Mouse (Mus musculus): Measurements from ENCODE around the gene Mtor. TPM values are rescaled to one million over a fixed set of nuclear protein-coding genes. Genes with fewer than 3 reads are reported as not detected.

The Mtor gene
- polyA plus RNA-seq, 1 experiment from 2014 or later = 22.6 TPM

DNA sequence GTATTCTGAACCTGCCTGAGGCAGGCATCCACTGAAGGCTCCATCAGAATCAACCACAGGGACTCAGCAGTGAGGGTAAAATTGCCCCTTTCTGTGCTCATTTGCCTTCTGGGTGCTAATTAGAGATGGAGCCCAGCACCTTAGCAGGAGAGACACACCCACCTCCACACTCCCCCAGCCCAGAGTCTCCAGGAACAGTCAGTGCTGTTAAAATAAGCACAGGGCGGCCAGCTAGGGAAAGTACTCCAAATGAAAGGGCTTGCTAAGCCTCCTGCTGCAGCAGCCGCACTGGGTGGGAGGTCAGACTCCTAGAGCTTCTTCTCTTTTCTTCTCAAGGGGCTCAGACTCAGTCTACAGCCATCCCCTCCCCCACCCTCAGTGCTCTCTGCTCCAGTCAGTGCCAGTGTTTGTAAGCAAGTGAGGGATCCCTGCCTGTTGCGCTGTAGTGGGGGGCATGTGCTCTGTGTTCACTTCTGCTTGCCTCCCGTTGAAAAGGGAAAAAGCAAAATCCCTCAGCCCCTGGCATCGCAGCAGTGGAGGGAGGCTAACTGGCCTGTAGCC is 69.9 kb downstream of the Mtor start:
- H3K27me3 ChIP-seq = no peaks in the 10 kb centered on the region
- no peak overlapping the region for H3K9ac ChIP-seq (replicated peaks)
- no peak overlapping the region for H3K4me2 ChIP-seq (replicated peaks)
- no peak for ATAC-seq (replicated peaks)
- WGBS = 7% methylated on average over 5 of the region's 5 CpGs
- peaks cover 9% of the 10 kb centered on the region for H3K4me1 ChIP-seq
- H3K9me3 ChIP-seq = no peaks in the 10 kb centered on the region
- H3K27ac ChIP-seq (replicated peaks) = peak overlapping the region; percentile 32; the same call in 1 of the 2 replicates
- H3K36me3 ChIP-seq = peaks cover 66% of the 10 kb centered on the region
- H3K4me3 ChIP-seq = no peak overlapping the region

DNA sequence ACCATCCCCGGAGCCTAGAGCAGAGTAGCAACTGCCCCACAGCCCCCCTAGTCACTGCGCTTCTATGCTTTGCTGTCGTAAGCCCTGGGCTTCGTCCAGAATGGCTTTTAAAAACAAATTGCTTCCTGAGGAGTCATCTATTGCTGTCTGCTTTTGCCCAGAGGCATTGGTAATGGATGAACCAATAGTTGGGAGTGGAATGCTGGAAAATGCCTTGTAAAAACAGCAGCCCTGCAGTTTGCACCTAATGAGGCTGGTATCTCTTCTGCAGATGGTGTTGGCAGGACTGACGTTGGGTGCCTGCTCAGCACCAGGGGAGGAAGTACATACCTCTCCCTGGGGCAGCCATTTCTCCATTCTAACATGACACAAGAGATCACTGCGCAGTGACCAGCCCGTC is 75.1 kb downstream of the Mtor start:
- Histone ChIP-seq H3K4me3 (no peak overlapping the region), H3K9ac (replicated peaks) (no peak overlapping the region), H3K27me3 (no peaks in the 10 kb centered on the region), H3K4me2 (replicated peaks) (no peak overlapping the region), H3K4me1 (peaks cover 3% of the 10 kb centered on the region; the same call in 1 of the 2 replicates), H3K27ac (replicated peaks) (no peak overlapping the region), H3K36me3 (peaks cover 75% of the 10 kb centered on the region), H3K9me3 (no peaks in the 10 kb centered on the region)
- no peak for ATAC-seq (replicated peaks)
- WGBS = 85% methylated on average over 7 of the region's 7 CpGs

DNA sequence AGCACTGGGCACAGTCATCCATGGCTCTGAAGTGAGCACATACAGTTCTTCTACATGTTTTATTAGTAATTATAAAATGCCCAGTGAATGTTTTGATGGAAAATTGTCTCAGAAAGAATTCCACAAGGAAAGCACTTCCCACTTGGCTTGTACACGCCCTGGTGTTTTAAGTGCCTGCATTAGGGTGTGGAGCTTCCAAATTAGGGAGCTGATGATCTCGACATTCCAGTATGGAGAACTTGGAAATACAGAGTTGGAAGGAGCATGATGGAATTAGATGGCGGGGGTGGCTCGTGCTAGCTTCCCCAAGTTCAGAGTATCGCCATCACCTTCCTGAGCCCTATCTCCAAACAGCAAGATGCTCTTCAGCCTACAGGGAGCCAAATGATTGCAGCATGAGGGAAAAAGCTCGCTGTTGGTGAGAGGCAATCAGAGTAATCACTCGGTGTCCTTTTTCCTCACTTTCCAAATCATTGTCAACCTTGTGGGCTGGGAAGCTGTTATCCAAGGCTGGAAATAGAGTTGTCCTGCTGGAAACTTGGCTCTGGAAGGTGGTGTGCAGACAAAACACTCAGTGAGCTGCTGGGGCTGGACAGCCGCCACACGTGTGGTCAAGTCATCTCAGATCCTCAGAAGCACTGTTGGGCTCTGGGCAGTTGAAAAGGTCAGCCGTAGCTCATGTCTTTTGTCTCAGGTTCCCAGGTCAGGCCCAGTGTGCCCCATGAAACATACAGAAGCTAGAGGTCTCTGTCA is 78.9 kb downstream of the Mtor start:
- Histone ChIP-seq H3K9ac (replicated peaks) (no peak overlapping the region), H3K4me1 (no peaks in the 10 kb centered on the region)

DNA sequence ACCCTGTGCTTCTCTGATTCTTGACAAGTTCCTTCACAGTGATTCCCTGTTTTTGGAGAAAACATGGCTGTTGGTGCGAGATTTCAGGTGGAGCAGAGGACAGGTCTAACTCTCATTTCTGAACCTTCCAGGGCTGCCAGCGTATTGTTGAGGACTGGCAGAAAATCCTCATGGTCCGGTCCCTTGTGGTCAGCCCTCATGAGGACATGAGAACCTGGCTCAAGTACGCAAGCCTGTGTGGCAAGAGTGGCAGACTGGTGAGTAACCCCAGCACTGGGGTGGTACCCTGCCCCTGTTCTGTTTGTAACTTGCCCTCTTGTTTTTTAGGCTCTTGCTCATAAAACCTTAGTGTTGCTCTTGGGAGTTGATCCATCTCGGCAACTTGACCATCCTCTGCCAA is 81.9 kb downstream of the Mtor start:
- no peak overlapping the region for H3K4me3 ChIP-seq
- H3K4me2 ChIP-seq (replicated peaks) = no peak overlapping the region
- peaks cover 84% of the 10 kb centered on the region for H3K36me3 ChIP-seq
- ATAC-seq (replicated peaks) = no peak
- WGBS = 92% methylated on average over 5 of the region's 5 CpGs
- H3K4me1 ChIP-seq = peaks cover 7% of the 10 kb centered on the region
- H3K27ac ChIP-seq (replicated peaks) = no peak overlapping the region
- no peaks in the 10 kb centered on the region for H3K9me3 ChIP-seq
- no peaks in the 10 kb centered on the region for H3K27me3 ChIP-seq
- H3K9ac ChIP-seq (replicated peaks) = no peak overlapping the region

More for the DNA sequence above, 78.9 kb downstream of the Mtor start:
- H3K4me2 ChIP-seq (replicated peaks) = no peak overlapping the region
- WGBS = 90% methylated on average over 10 of the region's 10 CpGs
- H3K36me3 ChIP-seq = peaks cover 86% of the 10 kb centered on the region
- H3K27ac ChIP-seq (replicated peaks) = no peak overlapping the region
- ATAC-seq (replicated peaks) = no peak
- no peaks in the 10 kb centered on the region for H3K27me3 ChIP-seq
- H3K9me3 ChIP-seq = no peaks in the 10 kb centered on the region
- H3K4me3 ChIP-seq = no peak overlapping the region

DNA sequence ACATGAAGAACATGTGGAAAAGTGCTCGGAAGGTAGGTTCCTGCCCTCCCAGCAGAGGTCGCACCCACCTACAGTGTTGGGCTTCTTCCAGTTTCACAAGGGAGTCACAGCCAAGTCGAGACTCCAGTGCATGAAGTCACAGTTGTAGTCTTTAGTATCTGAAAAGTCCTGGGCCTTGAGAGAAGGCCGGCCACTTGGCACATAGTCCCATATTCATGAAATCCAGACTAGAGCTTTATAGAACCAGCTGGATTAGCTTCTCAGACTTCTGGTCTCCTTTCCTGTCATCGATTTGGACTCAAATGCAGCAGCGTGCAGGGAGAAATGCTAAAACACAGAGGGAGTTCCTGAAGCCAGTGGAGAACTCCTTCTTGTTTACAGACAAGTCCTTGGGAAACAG is 82.4 kb downstream of the Mtor start:
- Histone ChIP-seq H3K4me2 (replicated peaks) (no peak overlapping the region), H3K9ac (replicated peaks) (no peak overlapping the region), H3K4me1 (peaks cover 7% of the 10 kb centered on the region), H3K27me3 (no peaks in the 10 kb centered on the region), H3K4me3 (no peak overlapping the region), H3K36me3 (peaks cover 83% of the 10 kb centered on the region), H3K27ac (replicated peaks) (no peak overlapping the region), H3K9me3 (no peaks in the 10 kb centered on the region)
- 90% methylated on average over 6 of the region's 6 CpGs for WGBS
- ATAC-seq (replicated peaks) = no peak

DNA sequence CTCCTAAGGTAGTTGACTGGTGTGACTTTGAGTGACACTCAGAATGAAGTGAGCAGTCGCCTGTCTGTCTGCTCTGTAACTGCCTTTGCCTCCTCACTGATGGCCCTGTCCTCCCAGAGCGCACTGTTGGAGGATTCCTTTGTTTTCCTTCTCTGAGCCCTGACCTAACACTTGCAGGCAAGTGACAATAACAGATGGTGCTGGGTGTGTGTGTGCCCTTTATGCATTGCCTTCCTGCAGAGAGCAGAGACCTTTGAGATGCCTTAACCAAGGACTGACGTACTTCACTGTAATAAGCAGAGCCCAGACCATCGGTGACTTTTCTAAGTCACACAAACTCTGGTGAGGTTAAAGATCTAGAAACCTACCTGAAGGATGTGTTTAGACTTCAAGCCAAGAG is 82.9 kb downstream of the Mtor start:
- no peak overlapping the region for H3K27ac ChIP-seq (replicated peaks)
- peaks cover 84% of the 10 kb centered on the region for H3K36me3 ChIP-seq
- no peaks in the 10 kb centered on the region for H3K27me3 ChIP-seq
- WGBS = 83% methylated on average over 4 of the region's 4 CpGs
- H3K4me2 ChIP-seq (replicated peaks) = no peak overlapping the region
- H3K4me1 ChIP-seq = peaks cover 7% of the 10 kb centered on the region
- no peak overlapping the region for H3K9ac ChIP-seq (replicated peaks)
- no peaks in the 10 kb centered on the region for H3K9me3 ChIP-seq
- no peak overlapping the region for H3K4me3 ChIP-seq
- ATAC-seq (replicated peaks) = no peak

DNA sequence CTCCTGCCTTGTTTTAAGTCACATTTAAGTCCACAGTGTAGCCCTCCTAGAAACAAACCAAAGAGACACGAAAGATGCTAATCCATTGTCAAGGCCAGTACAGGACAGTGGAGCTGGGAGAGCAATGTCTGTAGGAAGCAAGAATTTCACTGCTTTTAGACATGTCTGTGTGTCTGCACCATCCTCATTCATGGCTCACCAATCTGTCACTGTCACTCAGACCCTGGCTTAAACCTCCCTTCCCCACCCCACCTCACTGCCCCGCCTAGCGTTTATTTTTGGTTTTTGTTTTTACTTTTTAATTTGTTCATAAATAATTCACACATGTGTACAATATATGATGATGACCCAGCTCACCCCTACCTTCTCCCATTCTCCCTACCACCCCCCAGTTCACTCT is 84.1 kb downstream of the Mtor start:
- Histone ChIP-seq H3K4me2 (replicated peaks) (no peak overlapping the region), H3K9me3 (no peaks in the 10 kb centered on the region), H3K27ac (replicated peaks) (no peak overlapping the region), H3K9ac (replicated peaks) (no peak overlapping the region), H3K4me1 (peaks cover 7% of the 10 kb centered on the region), H3K4me3 (no peak overlapping the region), H3K36me3 (peaks cover 84% of the 10 kb centered on the region), H3K27me3 (no peaks in the 10 kb centered on the region)
- no peak for ATAC-seq (replicated peaks)
- WGBS = 89% methylated on average over 3 of the region's 3 CpGs

DNA sequence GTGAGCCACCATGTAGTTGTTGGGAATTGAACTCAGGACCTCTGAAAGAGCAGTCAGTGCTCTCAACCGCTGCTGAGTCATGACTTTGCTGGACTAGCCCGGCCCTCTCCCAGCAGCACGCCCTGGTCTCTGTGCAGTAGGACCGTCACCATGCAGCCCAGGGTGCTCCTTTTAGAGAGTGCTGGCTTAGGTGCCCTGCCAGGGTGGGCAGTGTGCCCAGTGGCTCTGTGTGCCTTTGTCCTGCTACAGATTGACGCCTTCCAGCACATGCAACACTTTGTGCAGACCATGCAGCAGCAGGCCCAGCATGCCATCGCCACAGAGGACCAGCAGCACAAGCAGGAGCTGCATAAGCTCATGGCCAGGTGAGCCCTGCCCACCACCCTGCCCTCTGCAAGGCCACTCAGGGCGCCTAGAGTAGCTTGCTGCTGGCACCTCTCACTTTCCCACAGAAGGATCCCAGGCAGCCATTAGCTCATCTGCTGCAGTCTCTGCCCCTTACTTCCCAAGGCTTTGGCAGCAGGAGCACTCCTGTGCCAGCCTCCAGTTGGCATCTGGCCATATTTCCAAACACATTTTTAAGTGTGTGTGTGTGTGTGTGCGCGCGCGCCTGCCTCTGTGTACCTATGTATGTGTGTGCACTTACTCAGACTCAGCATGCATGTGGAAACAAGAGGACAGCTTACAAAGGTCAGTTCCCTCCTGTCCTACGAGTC is 85.4 kb downstream of the Mtor start:
- ATAC-seq (replicated peaks) = peak; percentile 82
- no peaks in the 10 kb centered on the region for H3K9me3 ChIP-seq
- H3K9ac ChIP-seq (replicated peaks) = no peak overlapping the region
- no peaks in the 10 kb centered on the region for H3K27me3 ChIP-seq
- 63% methylated on average over 12 of the region's 12 CpGs for WGBS
- peaks cover 88% of the 10 kb centered on the region for H3K36me3 ChIP-seq
- H3K4me2 ChIP-seq (replicated peaks) = no peak overlapping the region
- H3K4me3 ChIP-seq = no peak overlapping the region
- peaks cover 7% of the 10 kb centered on the region for H3K4me1 ChIP-seq
- peak overlapping the region; percentile 59 for H3K27ac ChIP-seq (replicated peaks)

DNA sequence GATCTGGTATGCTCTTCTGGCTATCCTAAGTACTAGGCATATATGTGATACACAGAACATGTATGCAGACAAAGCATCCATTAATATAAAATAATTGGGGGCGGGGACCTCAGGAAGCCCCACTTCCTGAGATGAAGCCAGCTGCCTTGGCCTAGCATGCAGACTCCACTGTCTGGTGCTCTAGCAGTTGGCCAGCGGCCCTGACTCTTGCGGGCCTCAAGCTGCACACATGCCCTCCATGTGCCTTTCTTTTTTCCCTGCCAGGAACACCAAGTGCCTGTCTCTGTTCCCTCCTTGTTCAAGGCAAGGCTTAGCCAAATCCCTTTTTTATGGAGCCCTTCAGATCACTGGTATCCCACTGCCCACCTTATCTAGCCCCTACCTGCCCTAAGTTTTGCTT is 87.5 kb downstream of the Mtor start:
- H3K9me3 ChIP-seq = no peaks in the 10 kb centered on the region
- no peak overlapping the region for H3K4me3 ChIP-seq
- peaks cover 7% of the 10 kb centered on the region for H3K4me1 ChIP-seq
- no peak for ATAC-seq (replicated peaks)
- no peak overlapping the region for H3K4me2 ChIP-seq (replicated peaks)
- peak overlapping the region; percentile 27; the same call in 1 of the 2 replicates for H3K27ac ChIP-seq (replicated peaks)
- peaks cover 91% of the 10 kb centered on the region for H3K36me3 ChIP-seq
- H3K27me3 ChIP-seq = no peaks in the 10 kb centered on the region
- no peak overlapping the region for H3K9ac ChIP-seq (replicated peaks)
- WGBS = 96% methylated on average over 3 of the region's 3 CpGs

DNA sequence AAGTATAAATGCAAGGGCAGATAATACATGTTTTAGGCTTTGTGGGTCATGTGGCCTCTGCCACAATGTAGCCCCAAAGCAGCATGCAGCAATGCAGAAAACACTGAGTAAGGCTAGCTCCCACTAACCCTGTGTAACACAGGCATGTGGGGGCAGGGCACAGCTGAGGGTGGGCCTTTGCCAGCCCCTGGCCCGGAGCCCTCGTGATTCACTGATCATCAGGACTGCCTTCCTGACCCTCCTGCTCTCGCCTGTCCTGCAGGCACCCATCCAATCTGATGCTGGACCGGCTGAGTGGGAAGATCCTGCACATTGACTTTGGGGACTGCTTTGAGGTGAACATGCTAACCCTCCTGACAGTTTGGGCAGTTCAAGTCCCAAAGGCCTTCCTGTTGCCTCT is 100.7 kb downstream of the Mtor start:
- Histone ChIP-seq H3K9me3 (no peaks in the 10 kb centered on the region), H3K4me1 (no peaks in the 10 kb centered on the region), H3K36me3 (peaks cover 90% of the 10 kb centered on the region), H3K27ac (replicated peaks) (no peak overlapping the region), H3K9ac (replicated peaks) (no peak overlapping the region), H3K4me3 (no peak overlapping the region), H3K4me2 (replicated peaks) (no peak overlapping the region), H3K27me3 (no peaks in the 10 kb centered on the region)
- ATAC-seq (replicated peaks) = no peak
- WGBS = 92% methylated on average over 4 of the region's 4 CpGs

DNA sequence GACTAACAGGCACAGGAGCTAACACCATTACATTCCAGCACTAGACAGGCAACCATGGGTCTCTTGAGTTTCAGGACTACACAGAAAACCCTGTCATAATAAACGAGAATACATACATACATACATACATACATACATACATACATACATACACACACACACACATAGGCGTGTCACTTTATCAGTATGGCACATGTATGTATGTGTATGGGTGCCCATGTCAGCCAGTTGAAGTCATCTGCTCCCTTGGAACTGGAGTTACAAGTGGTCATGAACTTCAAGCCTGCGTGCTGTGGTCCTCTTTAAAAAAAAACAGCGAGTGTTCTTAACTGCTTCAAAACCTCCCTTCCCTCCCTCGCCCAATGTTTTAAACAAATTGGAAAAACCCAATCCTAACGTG is 109.4 kb downstream of the Mtor start:
- H3K36me3 ChIP-seq = peaks cover 70% of the 10 kb centered on the region
- H3K4me1 ChIP-seq = peaks cover 14% of the 10 kb centered on the region
- no peaks in the 10 kb centered on the region for H3K27me3 ChIP-seq
- peak overlapping the region; percentile 94 for H3K27ac ChIP-seq (replicated peaks)
- peak overlapping the region; percentile 92 for H3K9ac ChIP-seq (replicated peaks)
- no peaks in the 10 kb centered on the region for H3K9me3 ChIP-seq
- 30% methylated on average over 6 of the region's 6 CpGs for whole genome bisulfite sequencing
- peak; percentile 65; the same call in 1 of the 2 replicates for ATAC-seq (replicated peaks)
- H3K4me2 ChIP-seq (replicated peaks) = peak overlapping the region; percentile 55
- peak overlapping the region; percentile 66 for H3K4me3 ChIP-seq

DNA sequence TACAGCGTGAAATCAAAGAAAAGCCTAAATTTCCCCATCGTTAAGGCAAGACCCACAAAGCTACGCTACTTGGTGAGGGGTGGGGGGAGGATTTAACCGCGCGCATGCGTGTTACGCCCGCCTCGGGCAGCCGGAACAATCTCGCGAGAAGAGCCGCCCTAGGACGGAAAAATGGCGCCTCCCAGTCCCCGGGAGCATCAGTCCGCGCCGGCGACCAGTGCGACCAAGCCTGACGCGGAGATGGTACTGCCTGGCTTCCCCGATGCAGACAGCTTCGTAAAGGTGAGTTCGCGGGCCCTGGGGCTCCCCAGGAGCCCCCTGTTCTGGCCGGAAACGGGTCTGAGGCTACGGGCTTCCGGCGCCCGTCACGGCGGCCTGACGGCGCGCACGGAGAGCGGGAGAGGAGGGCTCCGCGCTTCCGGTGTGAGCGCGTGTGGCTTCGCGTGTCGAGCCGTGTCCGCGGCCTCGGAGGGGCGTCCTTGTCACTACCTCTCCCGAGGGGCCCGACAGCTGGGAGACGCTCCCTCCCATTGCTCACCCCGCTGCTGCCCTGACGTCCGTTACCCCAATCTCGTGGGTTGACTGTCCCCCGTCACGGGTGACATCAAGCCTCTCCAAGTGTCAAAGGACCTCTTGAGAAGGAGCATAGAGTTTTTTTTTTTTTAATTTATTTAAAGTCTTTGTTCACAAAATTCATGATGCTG is 110.0 kb downstream of the Mtor start, which contains the start of gene Exosc10:
TSS of gene Exosc10 (plus strand) at position 133 of the 704 bp plus-strand sequence.
- peak within 1 kb of the TSS; percentile 94 for H3K27ac ChIP-seq (replicated peaks)
- no peaks in the 10 kb centered on the region for H3K9me3 ChIP-seq
- H3K4me3 ChIP-seq = peak within 1 kb of the TSS; percentile 66
- H3K9ac ChIP-seq (replicated peaks) = peak within 1 kb of the TSS; percentile 92
- H3K4me1 ChIP-seq = peaks cover 14% of the 10 kb centered on the region
- no peaks in the 10 kb centered on the region for H3K27me3 ChIP-seq
- under 1% methylated on average over 61 of the region's 63 CpGs for WGBS
- ATAC-seq (replicated peaks) = peak; percentile 95
- peak within 1 kb of the TSS; percentile 55 for H3K4me2 ChIP-seq (replicated peaks)
- H3K36me3 ChIP-seq = peaks cover 70% of the 10 kb centered on the region

Data from forebrain, embryonic 15.5 days (tissue).